Mouse (Mus musculus) stomach, embryonic 14.5 days (tissue): ENCODE results near the gene Wnt5b. TPM values are rescaled to one million over a fixed set of nuclear protein-coding genes. Genes with fewer than 3 reads are reported as not detected.

Experiments
- ATAC-seq: fragments of 200-750 bp; cut with Nextera tagmentation; 2 replicates; pipeline ENCODE4 v1.8.0; 2017; ENCODE audit warnings: low read depth, moderate TSS enrichment; ENCODE audit not compliant: insufficient number of reproducible peaks, insufficient read depth, low FRiP score
- H3K27ac ChIP-seq: fragments of 300-500 bp; sonication (generic); 2 replicates; pipeline ENCODE4 v1.5.1; 2014; ENCODE audit warnings: mild to moderate bottlenecking, low read length, moderate library complexity, mixed read lengths
- H3K27me3 ChIP-seq: fragments of 300-500 bp; sonication (generic); 2 replicates; pipeline ENCODE4 v1.6.1; 2014; ENCODE audit warnings: low read length, control low read depth, mixed read lengths; ENCODE audit not compliant: control insufficient read depth, insufficient read depth
- H3K36me3 ChIP-seq: fragments of 300-500 bp; sonication (generic); 2 replicates; pipeline ENCODE4 v1.6.1; 2014; ENCODE audit warnings: mild to moderate bottlenecking, control low read depth, low read length, moderate library complexity, mixed read lengths; ENCODE audit not compliant: control insufficient read depth, insufficient read depth
- H3K4me1 ChIP-seq: fragments of 300-500 bp; sonication (generic); 2 replicates; pipeline ENCODE4 v1.6.1; 2014; ENCODE audit warnings: low read length, control low read depth, mixed read lengths; ENCODE audit not compliant: control insufficient read depth, insufficient read depth
- H3K4me2 ChIP-seq: fragments of 300-500 bp; sonication (generic); replicated peaks from 2 replicates; pipeline ENCODE4 v1.6.1; 2014; ENCODE audit warnings: low read depth, low read length, control low read depth
- H3K4me3 ChIP-seq: fragments of 300-500 bp; sonication (generic); 2 replicates; pipeline ENCODE4 v1.5.1; 2014; ENCODE audit warnings: low read depth, low read length, control low read depth
- H3K9ac ChIP-seq: fragments of 300-500 bp; sonication (generic); replicated peaks from 2 replicates; pipeline ENCODE4 v1.6.1; 2014; ENCODE audit warnings: low read depth, mild to moderate bottlenecking, control low read depth, low read length, moderate library complexity, mixed read lengths
- H3K9me3 ChIP-seq: fragments of 300-500 bp; sonication (generic); 2 replicates; pipeline ENCODE4 v1.6.1; 2016; ENCODE audit warnings: low read depth, low read length, control low read depth; ENCODE audit not compliant: control insufficient read depth
- WGBS: fragments of 180-500 bp; shearing (Covaris S2); extraction: QIAGEN DNeasy Blood & Tissue Kit; methylation state at CpG from one replicate; pipeline ENCODE4 v1.1.7; 2014; 5-methylcytosine and 5-hydroxymethylcytosine counted together
- polyA plus RNA-seq: library from polyadenylated mRNA; unstranded; fragments of >200 nt; fragmentation: Nextera tagmentation; extraction: Ambion mirVana; gene quantifications from 2 replicates; pipeline ENCODE4 v1.2.1, GENCODE M21; 2014

The Wnt5b gene
- polyA plus RNA-seq, 1 experiment from 2014 or later, result 11.6 TPM

GRCm38 (mm10) chr6:119575331-119575730 lies 31.2 kb upstream of the Wnt5b start:
- H3K4me2 ChIP-seq, result no peak overlapping the region
- no peaks in the 10 kb centered on the region for H3K27me3 ChIP-seq
- no peak overlapping the region for H3K4me3 ChIP-seq
- H3K4me1 ChIP-seq, result peaks cover 8% of the 10 kb centered on the region; the same call in 1 of the 2 replicates
- ATAC-seq, result no peak
- 89% methylated on average over 12 of the region's 12 CpGs for WGBS
- no peak overlapping the region for H3K9ac ChIP-seq
- no peaks in the 10 kb centered on the region for H3K9me3 ChIP-seq
- no peak overlapping the region for H3K27ac ChIP-seq
- H3K36me3 ChIP-seq, result peaks cover 14% of the 10 kb centered on the region; the same call in 1 of the 2 replicates

DNA sequence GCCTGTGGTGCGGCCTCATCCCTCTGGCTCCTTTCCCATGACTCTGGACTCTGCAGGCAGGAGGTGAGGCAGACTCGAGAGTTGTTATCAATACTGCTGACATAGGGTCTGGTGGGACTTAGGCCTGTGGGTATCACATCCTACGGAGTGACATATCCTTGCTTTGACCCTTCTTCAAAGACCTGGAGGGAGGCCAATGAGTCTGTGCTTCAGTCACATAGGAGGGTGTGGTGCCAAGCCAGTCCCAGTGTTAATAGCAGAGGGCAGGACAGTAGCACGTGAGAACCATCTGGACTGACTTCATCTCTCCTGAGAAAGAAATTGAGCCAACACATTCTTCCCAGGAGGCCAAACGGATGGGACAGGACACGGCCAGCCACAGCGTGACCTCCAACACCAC lies 28.1 kb upstream of the Wnt5b start:
- Histone ChIP-seq H3K4me2 (no peak overlapping the region), H3K36me3 (peaks cover 14% of the 10 kb centered on the region; the same call in 1 of the 2 replicates), H3K4me3 (no peak overlapping the region), H3K27ac (no peak overlapping the region), H3K9me3 (no peaks in the 10 kb centered on the region), H3K9ac (no peak overlapping the region), H3K27me3 (no peaks in the 10 kb centered on the region), H3K4me1 (no peaks in the 10 kb centered on the region)
- ATAC-seq, result no peak
- 82% methylated on average over 7 of the region's 7 CpGs for WGBS

DNA sequence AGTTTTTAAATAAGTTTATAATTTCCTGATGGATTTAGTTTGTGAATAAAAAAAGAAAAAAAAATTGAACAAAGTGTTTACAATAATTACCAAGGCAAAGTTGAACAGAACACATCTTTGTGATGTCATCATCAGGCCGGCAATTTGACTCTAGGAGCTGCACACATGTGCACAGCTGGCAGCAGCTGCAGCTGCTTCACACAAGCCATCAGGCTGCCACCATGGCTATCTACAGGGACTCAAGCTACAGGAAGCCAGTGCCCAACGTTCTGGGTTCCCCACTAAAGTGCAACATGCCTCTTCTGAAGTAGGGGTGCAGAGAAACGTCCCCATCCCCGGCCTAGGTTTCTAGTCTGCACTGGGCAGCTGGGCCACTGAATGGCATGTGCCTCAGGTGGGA lies 26.6 kb upstream of the Wnt5b start:
- no peak overlapping the region for H3K4me2 ChIP-seq
- peaks cover 7% of the 10 kb centered on the region; the same call in 1 of the 2 replicates for H3K4me1 ChIP-seq
- H3K4me3 ChIP-seq, result no peak overlapping the region
- no peak for ATAC-seq
- WGBS, result 65% methylated on average over 4 of the region's 4 CpGs
- H3K27me3 ChIP-seq, result no peaks in the 10 kb centered on the region
- H3K27ac ChIP-seq, result no peak overlapping the region
- peaks cover 14% of the 10 kb centered on the region; the same call in 1 of the 2 replicates for H3K36me3 ChIP-seq
- no peak overlapping the region for H3K9ac ChIP-seq
- H3K9me3 ChIP-seq, result no peaks in the 10 kb centered on the region

DNA sequence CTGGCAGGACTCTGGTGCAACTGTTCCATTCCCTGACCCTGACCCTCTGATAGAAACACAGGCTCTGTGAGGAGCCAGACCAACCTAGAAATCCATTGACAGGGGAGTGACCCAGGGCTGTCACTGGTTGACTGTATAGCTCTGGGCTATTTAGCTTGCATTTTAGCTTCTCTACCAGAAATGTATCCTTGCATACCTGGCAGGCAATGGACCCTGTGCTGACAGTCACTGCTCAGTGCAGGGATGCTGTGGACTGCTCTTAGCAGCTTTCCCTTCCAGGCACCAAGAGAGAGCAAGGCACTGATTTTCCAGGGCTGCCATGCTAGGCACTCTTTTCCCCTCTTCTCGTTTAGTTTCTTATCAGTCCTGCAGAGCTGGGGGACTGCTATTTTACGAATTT lies 24.2 kb upstream of the Wnt5b start:
- Histone ChIP-seq H3K27me3 (no peaks in the 10 kb centered on the region), H3K4me3 (no peak overlapping the region), H3K4me2 (no peak overlapping the region), H3K9me3 (no peaks in the 10 kb centered on the region), H3K36me3 (no peaks in the 10 kb centered on the region), H3K9ac (no peak overlapping the region), H3K27ac (no peak overlapping the region), H3K4me1 (peaks cover 17% of the 10 kb centered on the region; the same call in 1 of the 2 replicates)
- 73% methylated on average over 2 of the region's 2 CpGs for WGBS
- ATAC-seq, result no peak

- no peaks in the 10 kb centered on the region for H3K27me3 ChIP-seq
- no peaks in the 10 kb centered on the region for H3K9me3 ChIP-seq
- no peak overlapping the region for H3K4me3 ChIP-seq
- H3K27ac ChIP-seq, result peak overlapping the region; percentile 58; the same call in 1 of the 2 replicates
- H3K9ac ChIP-seq, result no peak overlapping the region
- H3K4me1 ChIP-seq, result peaks cover 26% of the 10 kb centered on the region; the same call in 1 of the 2 replicates
- peak; percentile 43; the same call in 1 of the 2 replicates for ATAC-seq
- H3K4me2 ChIP-seq, result no peak overlapping the region
- WGBS, result 48% methylated on average over 23 of the region's 23 CpGs
- H3K36me3 ChIP-seq, result no peaks in the 10 kb centered on the region
Measured at GRCm38 (mm10) chr6:119565451-119566379, 21.6 kb upstream of the Wnt5b start.

GRCm38 (mm10) chr6:119562558-119562957 lies 18.4 kb upstream of the Wnt5b start:
- no peaks in the 10 kb centered on the region for H3K27me3 ChIP-seq
- no peak overlapping the region; the same call in 1 of the 2 replicates for H3K27ac ChIP-seq
- 36% methylated on average over 10 of the region's 10 CpGs for WGBS
- ATAC-seq, result no peak; the same call in 1 of the 2 replicates
- H3K4me3 ChIP-seq, result no peak overlapping the region
- no peak overlapping the region for H3K9ac ChIP-seq
- H3K4me2 ChIP-seq, result no peak overlapping the region
- peaks cover 29% of the 10 kb centered on the region; the same call in 1 of the 2 replicates for H3K4me1 ChIP-seq
- H3K9me3 ChIP-seq, result no peaks in the 10 kb centered on the region
- no peaks in the 10 kb centered on the region for H3K36me3 ChIP-seq

- Histone ChIP-seq H3K9ac (no peak overlapping the region), H3K27ac (no peak overlapping the region), H3K36me3 (no peaks in the 10 kb centered on the region), H3K4me1 (0 out of 2 replicates have a peak, but pooled peaks cover 12% of the 10 kb centered on the region), H3K9me3 (no peaks in the 10 kb centered on the region), H3K27me3 (no peaks in the 10 kb centered on the region), H3K4me3 (no peak overlapping the region), H3K4me2 (no peak overlapping the region)
- ATAC-seq, result peak; percentile 59
- WGBS, result 46% methylated on average over 7 of the region's 7 CpGs
Measured at GRCm38 (mm10) chr6:119558855-119559254, 14.7 kb upstream of the Wnt5b start.

GRCm38 (mm10) chr6:119554439-119554838 lies 10.3 kb upstream of the Wnt5b start:
- Histone ChIP-seq H3K9me3 (no peaks in the 10 kb centered on the region), H3K4me3 (no peak overlapping the region), H3K4me2 (no peak overlapping the region), H3K9ac (no peak overlapping the region), H3K4me1 (0 out of 2 replicates have a peak, but pooled peaks cover 4% of the 10 kb centered on the region), H3K36me3 (no peaks in the 10 kb centered on the region), H3K27ac (no peak overlapping the region), H3K27me3 (no peaks in the 10 kb centered on the region)
- 76% methylated on average over 8 of the region's 8 CpGs for WGBS
- ATAC-seq, result no peak
